Mouse (Mus musculus) bone marrow, adult 2 months (tissue): ENCODE results near the gene Hps3.

Experiments used
- CTCF ChIP-seq: fragments of 200-500 bp; IDR thresholded peaks from 2 replicates; pipeline ENCODE4 v1.5.1; 2011; ENCODE audit warnings: low read length, control low read depth; ENCODE audit not compliant: control insufficient read depth, insufficient read depth
- POLR2A ChIP-seq: fragments of 200-500 bp; IDR thresholded peaks from 2 replicates; pipeline ENCODE4 v1.6.1; 2011; ENCODE audit warnings: low read depth, mild to moderate bottlenecking, control low read depth, low read length, borderline replicate concordance; ENCODE audit not compliant: control insufficient read depth

GRCm38 (mm10) chr3:20076145-20077053, 41.3 kb upstream of the Hps3 start:
- no peak for TF ChIP-seq POLR2A
- no peak for TF ChIP-seq CTCF
